Mouse (Mus musculus): ENCODE measurements around the gene Brsk1.
A peak's percentile ranks its signal among the peaks of the same experiment; 100 is the strongest.

The Brsk1 gene

GRCm38 (mm10) chr7:4669156-4669555, 21.2 kb upstream of the Brsk1 start:
- no peak for DNase-seq

DNA sequence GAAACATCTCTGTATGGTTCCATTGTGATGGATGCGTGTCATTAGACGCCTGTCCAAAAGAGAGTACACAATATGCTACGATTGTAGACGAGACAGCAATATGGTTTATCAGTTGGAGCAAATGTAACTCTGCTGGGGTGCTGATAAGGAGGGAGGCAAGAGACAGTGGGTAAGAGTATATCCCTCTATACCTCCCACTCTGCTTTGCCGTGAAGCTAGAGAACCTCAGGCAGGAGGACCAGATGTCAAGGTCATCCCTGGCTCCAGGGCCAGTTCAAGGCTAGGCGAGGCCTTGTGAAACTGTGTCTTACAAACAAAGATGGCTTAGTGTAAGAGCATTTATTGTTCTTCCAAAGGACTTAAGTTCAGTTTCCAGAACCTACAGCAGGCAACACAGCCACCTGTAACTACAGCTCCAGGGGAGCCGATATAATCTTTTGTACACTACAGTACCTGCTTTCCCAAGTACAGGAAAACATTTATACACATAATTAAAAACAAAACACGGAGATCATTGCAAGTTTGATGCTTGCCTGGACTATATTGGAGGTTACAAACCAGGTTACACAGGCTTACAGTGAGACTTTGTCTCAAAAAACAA, 19.6 kb upstream of the Brsk1 start:
- no peak for DNase-seq

DNA sequence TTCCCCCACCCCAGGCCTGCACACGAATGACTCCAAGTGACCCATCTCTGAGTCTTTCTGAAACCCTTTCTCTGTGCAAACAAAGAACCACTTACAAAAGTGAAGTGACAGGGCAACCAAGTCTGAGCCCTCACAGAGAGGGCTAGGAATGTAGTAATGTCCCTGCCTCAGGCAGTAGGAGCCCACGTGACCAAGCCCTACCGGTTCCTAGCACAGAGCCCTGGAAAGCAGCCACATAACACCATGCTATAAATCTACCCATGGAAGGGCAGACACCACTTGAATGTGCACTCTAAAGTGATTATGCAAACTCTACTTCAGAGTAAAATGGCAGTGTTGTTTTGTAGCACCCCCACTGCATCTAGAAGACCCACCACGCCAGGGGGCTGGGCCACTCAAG, 18.4 kb upstream of the Brsk1 start:
- no peak for DNase-seq

DNA sequence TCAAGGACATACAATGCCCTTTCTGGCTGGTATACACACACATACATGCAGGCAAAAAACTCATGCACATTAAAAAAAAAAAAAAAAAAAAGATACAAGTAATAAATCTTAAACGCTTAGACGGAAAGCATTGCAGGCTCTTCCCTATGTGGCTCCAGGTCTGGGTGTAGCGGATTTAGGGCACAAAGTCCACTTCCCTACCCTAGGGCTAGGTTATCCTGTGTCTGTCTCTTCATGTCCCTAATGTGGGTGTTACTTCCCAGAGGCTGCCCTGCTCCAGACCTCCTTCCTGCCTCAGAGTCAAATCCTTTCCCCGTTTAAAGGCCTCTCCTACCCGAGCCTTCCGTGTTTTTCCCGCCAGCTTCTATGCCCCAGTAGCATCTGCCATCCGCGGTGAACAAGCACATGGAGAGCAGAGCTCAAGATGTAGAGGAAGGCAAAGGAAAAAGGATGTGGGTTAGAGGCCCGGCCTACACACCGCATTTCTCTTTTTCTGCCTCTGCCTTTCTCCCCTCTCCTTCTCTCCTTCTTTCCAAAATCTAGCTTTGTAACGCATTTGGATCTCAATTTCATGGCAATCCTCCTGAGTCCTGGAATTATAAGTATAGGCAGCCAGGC, 16.2 kb upstream of the Brsk1 start:
- DNase-seq, result no peak

DNA sequence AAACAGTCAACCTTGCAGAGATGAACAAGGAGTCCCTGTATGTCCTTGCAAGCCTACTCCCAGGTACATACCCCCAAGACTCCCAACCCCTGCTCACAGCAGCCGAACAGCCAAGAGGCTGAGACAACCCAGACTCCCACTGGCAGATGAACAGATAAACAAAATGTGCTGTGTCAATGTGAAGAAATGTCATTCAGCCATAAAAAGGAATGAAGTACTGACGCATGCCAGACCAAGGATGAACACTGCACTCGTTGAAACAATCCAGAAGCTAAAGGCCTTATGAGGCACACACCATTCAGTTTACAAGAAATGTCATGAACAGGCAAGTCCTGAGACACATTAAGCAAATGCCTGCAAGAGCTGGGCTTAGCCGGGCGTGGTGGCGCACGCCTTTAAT, 15.2 kb upstream of the Brsk1 start:
- DNase-seq, result no peak

DNA sequence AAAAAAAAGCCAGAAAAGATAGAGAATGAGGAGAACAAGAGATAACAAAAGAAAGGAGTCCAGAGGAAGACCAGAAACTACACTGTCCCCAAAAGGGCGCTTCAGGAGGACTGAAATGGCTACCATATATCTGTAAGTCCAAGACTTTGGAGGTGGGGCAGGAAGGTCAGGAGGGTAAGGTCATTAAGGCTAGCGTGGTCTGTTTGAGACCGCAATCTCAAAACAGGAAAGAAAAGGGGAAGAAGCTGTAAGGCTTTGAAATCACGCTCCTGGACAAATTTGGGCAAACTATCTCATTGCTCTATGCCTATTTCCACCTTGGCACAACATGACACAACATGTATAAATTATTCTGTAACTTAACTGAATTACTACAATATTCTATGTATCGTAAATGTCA, 7.1 kb upstream of the Brsk1 start:
- DNase-seq, result no peak

DNA sequence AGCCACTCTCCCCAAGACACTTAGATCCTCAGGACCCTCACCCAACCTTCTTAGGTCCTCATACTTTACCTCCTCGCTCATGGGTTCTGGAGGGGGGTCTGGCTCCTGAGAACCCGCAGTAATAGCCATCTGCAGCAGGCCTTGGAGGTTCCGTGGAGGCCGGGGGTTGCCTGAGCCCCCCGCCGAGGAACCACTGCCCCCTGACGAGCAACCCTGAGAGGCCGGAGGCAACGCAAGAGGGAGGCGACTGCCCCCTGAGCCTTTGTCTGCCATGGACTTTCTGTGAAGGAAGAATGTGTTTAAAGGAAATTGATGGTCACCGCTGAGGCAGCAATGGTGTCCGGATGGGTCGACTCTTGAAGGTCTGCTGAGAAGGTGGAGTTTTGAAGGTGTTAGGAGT, 6.2 kb upstream of the Brsk1 start:
- no peak for DNase-seq

DNA sequence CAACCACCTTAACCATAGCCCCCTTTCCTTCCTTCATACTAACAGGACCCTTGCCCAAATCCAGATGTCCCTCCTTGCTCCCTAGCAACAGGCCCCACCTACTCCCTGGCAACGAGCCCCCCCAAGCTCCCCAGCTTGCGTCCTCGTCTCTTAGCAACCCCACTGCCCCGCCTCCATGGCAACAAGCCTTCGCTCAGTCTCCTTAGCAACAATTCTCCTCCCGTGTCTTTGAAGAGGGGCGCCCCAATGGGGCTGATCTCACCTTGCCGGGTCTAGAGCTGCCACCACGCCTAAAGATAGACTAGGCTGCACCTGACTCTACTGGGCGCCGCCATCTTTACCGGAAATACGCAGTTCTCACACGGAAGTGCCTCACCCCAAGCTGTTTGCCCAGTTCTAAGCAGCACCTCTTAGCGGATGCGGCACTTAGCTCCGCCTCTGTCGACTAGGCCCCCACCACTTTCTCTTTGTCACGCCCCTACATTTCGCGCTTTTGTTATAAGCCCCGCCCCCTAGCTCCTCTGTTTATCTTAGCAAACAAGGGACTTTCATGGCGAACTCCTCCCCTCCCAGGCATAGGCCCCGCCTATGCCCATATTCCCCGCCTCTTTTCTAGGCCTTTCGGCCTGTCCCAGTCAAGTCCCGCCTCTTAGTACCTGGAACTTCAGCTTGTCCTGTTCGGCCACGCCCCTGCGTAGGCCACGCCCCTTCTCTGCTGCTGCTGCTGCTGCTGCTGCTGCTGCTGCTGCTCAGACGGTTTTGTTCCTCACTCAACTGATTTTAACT, 5.6 kb upstream of the Brsk1 start, which contains the start of gene Hspbp1:
Hspbp1 (minus strand) TSS at position 437 of the 786 bp plus-strand sequence.
- DNase-seq, result peak; percentile 89 to 90

DNA sequence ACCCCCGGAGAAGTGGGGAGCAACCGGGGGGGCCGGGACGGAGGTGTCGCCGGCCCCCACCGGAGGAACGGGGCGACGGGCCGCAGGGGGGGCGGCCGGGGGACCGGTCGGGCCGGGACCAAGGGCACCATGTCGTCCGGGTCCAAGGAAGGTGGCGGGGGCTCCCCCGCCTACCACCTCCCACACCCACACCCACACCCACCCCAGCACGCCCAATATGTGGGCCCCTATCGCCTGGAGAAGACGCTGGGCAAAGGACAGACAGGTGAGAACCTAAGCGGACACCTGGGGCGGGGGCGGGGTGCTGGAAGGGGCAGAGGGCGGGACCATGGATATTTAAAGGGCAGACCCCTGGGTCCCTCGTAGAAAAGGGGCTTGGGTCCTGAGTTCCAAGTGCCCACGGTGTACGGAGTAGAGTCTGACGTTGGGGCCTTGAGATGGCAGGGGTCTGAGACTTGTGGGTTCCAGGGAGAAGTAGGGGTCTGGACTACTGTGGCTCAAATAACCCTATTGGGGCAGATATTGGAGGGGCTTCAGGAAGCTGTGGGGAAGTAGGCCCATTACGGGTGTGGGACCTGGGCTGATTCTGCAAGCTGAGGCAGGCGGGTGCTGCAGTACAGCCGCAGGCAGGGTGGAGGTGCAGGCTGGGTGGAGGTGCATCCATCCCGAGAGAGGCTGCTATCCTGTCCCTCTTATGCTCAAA, 698 bp downstream of the Brsk1 start:
- DNase-seq, result peak; percentile 58

DNA sequence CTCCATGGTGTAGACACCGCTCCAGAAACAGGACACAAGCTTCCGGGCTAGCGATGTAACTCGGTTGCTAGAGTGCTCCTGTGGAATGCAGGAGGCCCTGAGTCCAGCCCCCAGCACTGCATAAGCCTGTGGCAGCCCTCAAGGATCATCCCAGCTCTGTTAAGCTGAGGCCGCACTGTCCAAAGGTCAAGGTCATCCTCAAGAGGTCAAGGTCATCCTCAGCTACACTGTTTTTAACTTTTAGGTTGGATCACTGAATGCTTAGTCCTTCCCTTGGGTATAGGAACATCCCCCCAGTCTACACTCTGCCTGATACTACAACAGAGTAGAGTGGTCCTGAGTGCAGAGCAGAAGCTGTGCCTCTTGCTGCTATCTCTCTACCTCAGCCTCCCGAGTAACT, 2.6 kb downstream of the Brsk1 start:
- DNase-seq, result no peak

DNA sequence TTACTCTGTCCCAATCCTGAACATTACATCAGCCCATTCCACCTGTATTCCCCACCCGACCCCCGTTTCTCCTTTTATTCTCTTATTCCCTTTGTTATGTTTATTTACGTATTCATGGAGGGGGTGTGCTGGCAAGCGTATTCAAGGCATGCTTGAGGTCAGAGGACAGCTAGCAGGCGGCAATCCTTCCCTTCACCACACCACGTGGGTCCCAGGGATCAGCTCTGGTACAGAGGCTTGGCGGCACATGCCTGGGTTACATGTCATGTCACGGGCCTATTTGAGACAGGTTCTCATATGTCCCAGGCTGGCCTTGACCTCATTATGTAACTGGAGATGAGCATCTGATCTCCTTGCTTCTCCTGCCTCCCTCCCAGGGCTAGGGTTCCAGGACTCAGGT, 11.9 kb downstream of the Brsk1 start:
- peak in 1 of 2 experiments; percentile 16 for DNase-seq

GRCm38 (mm10) chr7:4703195-4703594, 12.8 kb downstream of the Brsk1 start:
- no peak for DNase-seq

DNA sequence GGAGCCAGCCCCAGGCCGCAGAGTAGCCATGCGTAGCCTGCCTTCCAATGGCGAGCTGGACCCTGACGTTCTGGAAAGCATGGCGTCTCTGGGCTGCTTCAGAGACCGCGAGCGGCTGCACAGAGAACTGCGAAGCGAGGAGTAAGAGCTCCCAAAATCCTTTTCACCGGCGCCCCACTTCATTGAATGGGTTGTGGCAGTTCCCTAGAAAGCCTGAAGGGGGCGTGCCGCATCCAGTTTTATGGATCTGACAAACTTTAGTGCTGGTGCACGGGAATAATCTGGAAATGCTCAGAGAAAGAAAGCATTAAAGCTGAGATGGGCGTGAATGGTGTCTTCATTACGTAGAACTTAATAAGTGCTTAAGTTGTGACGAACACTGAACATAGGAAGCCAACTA, 14.7 kb downstream of the Brsk1 start:
- DNase-seq, result peak; percentile 55 to 68

DNA sequence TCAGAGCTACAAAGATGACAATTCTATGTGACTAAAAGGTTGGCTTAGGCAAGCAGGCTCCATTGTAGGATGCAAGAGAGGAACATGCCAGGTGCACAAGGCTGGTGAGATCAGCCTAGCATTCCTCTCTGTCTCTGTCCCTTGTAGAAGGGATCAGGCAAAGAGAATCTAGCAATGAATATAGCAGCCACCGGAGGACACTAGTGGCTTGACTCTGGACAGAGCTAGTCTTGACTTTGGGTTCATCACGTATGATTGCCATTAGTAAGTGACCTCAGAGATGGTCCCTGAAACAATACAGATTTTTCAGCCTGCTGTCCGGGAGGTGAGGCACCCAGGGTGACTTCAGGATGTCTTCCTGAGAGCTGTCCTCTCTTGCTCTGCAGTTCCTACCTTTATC, 22.2 kb downstream of the Brsk1 start:
- DNase-seq, result no peak

- no peak for DNase-seq
Measured at GRCm38 (mm10) chr7:4716955-4717354, 26.6 kb downstream of the Brsk1 start.

- no peak for DNase-seq
Measured at GRCm38 (mm10) chr7:4719276-4719675, 28.9 kb downstream of the Brsk1 start.

- peak; percentile 52 to 73 for DNase-seq
Measured at GRCm38 (mm10) chr7:4723508-4723907, 33.1 kb downstream of the Brsk1 start.

- DNase-seq, result no peak
Measured at GRCm38 (mm10) chr7:4724359-4724758, 34.0 kb downstream of the Brsk1 start.

GRCm38 (mm10) chr7:4725169-4725568, 34.8 kb downstream of the Brsk1 start, which contains the start of gene Tmem150b:
TSS of gene Tmem150b (minus strand) at chr7:4725249.
- DNase-seq, result no peak

DNA sequence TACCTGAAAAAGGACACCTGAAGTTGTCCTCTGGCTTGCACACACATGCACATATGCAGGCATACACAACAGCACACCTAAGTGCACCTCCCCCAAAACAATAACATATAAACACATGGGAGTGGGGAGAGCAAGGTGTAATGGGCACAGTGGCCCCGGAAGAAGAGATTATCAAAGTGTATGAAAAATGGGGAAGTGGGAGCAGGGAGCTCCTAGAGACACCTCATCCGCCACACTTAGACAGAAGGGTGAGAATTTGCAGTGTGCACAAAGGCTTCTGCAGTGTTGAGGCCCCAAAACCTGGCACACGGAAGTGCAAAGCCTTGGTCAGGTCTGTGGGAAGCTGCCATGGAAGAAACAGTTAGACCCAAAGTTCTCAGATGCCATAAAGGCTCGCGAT, 40.7 kb downstream of the Brsk1 start:
- DNase-seq, result no peak

- DNase-seq, result no peak
Measured at GRCm38 (mm10) chr7:4732968-4733392, 42.6 kb downstream of the Brsk1 start.

GRCm38 (mm10) chr7:4739041-4739543, 48.7 kb downstream of the Brsk1 start:
- peak in 1 of 2 experiments; percentile 27 for DNase-seq

All from cerebellum, postnatal 25 days (tissue).